Mouse (Mus musculus) forebrain, embryonic 16.5 days (tissue): Measurements from ENCODE around the gene Fam207a. TPM values are rescaled to one million over a fixed set of nuclear protein-coding genes. Genes with fewer than 3 reads are reported as not detected.

Source experiments
- ATAC-seq: fragments of 200-750 bp; cut with Nextera tagmentation; 2 replicates; pipeline ENCODE4 v1.8.0; 2017; ENCODE audit warnings: mild to moderate bottlenecking, moderate library complexity
- H3K27ac ChIP-seq: fragments of 300-500 bp; sonication (generic); 2 replicates; pipeline ENCODE4 v1.5.1; 2014; ENCODE audit warnings: low read length, control low read depth
- H3K27me3 ChIP-seq: fragments of 300-500 bp; sonication (generic); replicated peaks from 2 replicates; pipeline ENCODE4 v1.6.1; 2014; ENCODE audit warnings: low read length; ENCODE audit not compliant: control insufficient read depth, insufficient read depth
- H3K36me3 ChIP-seq: fragments of 300-500 bp; sonication (generic); 2 replicates; pipeline ENCODE4 v1.6.1; 2014; ENCODE audit not compliant: control insufficient read depth, insufficient read depth
- H3K4me1 ChIP-seq: fragments of 300-500 bp; sonication (generic); replicated peaks from 2 replicates; pipeline ENCODE4 v1.6.1; 2014; ENCODE audit warnings: low read length; ENCODE audit not compliant: control insufficient read depth, insufficient read depth
- H3K4me2 ChIP-seq: fragments of 300-500 bp; sonication (generic); 2 replicates; pipeline ENCODE4 v1.6.1; 2014; ENCODE audit warnings: mild to moderate bottlenecking, low read length, control low read depth
- H3K4me3 ChIP-seq: fragments of 300-500 bp; sonication (generic); replicated peaks from 2 replicates; pipeline ENCODE4 v1.5.1; 2014; ENCODE audit warnings: mild to moderate bottlenecking, low read length, control low read depth
- H3K9ac ChIP-seq: fragments of 300-500 bp; sonication (generic); replicated peaks from 2 replicates; pipeline ENCODE4 v1.6.1; 2014; ENCODE audit warnings: low read depth, low read length, control low read depth
- H3K9me3 ChIP-seq: fragments of 300-500 bp; sonication (generic); 2 replicates; pipeline ENCODE4 v1.6.1; 2016; ENCODE audit warnings: low read length; ENCODE audit not compliant: control insufficient read depth
- WGBS: fragments of 180-500 bp; shearing (Covaris S2); extraction: QIAGEN DNeasy Blood & Tissue Kit; methylation state at CpG from one replicate; pipeline ENCODE4 v1.1.7; 2014; 5-methylcytosine and 5-hydroxymethylcytosine counted together
- polyA plus RNA-seq: library from polyadenylated mRNA; unstranded; fragments of >200 nt; fragmentation: Nextera tagmentation; extraction: Ambion mirVana; gene quantifications from 2 replicates; pipeline ENCODE4 v1.2.1, GENCODE M21; 2015

Fam207a gene
- polyA plus RNA-seq, 1 experiment from 2014 or later = 42.8 TPM

DNA sequence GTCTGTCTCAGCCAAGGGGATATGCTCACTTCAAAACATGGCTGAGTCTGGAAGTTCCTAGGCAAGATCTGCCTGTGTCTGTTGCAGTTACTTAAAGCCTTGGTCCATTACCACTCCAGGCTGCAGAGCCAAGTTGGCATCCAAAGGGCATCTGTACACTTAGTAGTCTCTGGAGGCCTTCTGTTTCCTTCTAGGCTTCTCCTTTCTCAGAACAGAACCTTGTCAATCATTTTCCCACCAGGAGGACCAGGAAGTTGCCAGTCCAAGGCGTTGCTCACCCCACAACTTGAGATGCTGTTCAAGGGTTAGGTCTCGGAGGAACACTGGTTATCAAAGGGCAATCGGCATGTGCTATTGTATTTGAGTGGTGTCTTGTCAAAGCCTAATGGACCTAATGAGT, 76.6 kb downstream of the Fam207a start:
- H3K4me3 ChIP-seq = no peak overlapping the region
- H3K9me3 ChIP-seq = no peaks in the 10 kb centered on the region
- 71% methylated on average over 3 of the region's 3 CpGs for WGBS
- no peak overlapping the region for H3K9ac ChIP-seq
- no peak overlapping the region for H3K4me2 ChIP-seq
- ATAC-seq = no peak
- peaks cover 7% of the 10 kb centered on the region for H3K4me1 ChIP-seq
- H3K27ac ChIP-seq = no peak overlapping the region
- H3K27me3 ChIP-seq = no peaks in the 10 kb centered on the region
- no peaks in the 10 kb centered on the region for H3K36me3 ChIP-seq

DNA sequence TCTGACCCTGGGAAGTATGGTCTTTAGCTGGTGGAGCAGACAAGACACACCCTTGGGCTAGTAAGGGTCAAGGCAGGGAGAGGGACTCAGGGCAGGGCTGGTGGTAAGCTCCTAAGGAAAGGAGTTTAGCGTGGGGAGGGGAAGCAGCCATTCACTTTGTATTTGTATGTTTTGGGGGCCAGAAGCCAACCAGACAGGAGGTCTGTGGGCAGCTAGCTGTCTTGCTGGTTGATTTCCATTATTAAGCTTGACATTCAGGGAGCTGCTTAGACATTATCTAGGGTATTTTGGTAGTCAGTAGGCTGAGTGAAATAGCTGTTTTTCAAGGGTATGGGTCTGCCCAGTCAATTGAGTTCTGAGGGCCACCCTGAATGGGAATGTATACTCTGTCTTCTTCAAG, 77.6 kb downstream of the Fam207a start:
- Histone ChIP-seq H3K4me3 (no peak overlapping the region), H3K9me3 (no peaks in the 10 kb centered on the region), H3K9ac (no peak overlapping the region), H3K27ac (no peak overlapping the region), H3K36me3 (no peaks in the 10 kb centered on the region), H3K4me1 (peaks cover 7% of the 10 kb centered on the region), H3K27me3 (no peaks in the 10 kb centered on the region), H3K4me2 (no peak overlapping the region)
- no peak for ATAC-seq
- WGBS = 59% methylated on average over 1 of the region's 1 CpGs

Other genes starting within 250 kb of the Fam207a start
- gene Adarb1, start 97.5 kb downstream of the Fam207a start, polyA plus RNA-seq = 15.8 and 17.8 TPM in 2 replicates
- gene Itgb2, start 14.5 kb upstream of the Fam207a start, polyA plus RNA-seq = 0.80 and 0.85 TPM in 2 replicates
- 73.3 and 80.5 TPM in 2 replicates for gene Pttg1ip, start 65.9 kb upstream of the Fam207a start, polyA plus RNA-seq
- gene Sumo3, start 90.3 kb upstream of the Fam207a start, polyA plus RNA-seq = 335 and 349 TPM in 2 replicates
- 1.2 and 8.4 TPM in 2 replicates for gene Gm49325, start 90.4 kb upstream of the Fam207a start, polyA plus RNA-seq
- 107 and 114 TPM in 2 replicates for gene Ube2g2, start 106.5 kb upstream of the Fam207a start, polyA plus RNA-seq
- 0.30 and 0.39 TPM in 2 replicates for gene Tspear, start 170.8 kb upstream of the Fam207a start, polyA plus RNA-seq
- not detected in 2 replicates for gene Gm19402, start 175.0 kb upstream of the Fam207a start, polyA plus RNA-seq
- not detected in 2 replicates for gene Gm9508, start 181.4 kb upstream of the Fam207a start, polyA plus RNA-seq
- gene Gm10272, start 190.8 kb upstream of the Fam207a start, polyA plus RNA-seq = not detected in 2 replicates
- gene Gm10024, start 195.7 kb upstream of the Fam207a start, polyA plus RNA-seq = not detected in 2 replicates
- not detected in 2 replicates for gene Gm10142, start 200.0 kb upstream of the Fam207a start, polyA plus RNA-seq
- not detected in 2 replicates for gene Krtap12-1, start 204.8 kb upstream of the Fam207a start, polyA plus RNA-seq
- gene Gm10100, start 210.7 kb upstream of the Fam207a start, polyA plus RNA-seq = not detected in 2 replicates
- not detected in 2 replicates for gene Gm18596, start 226.9 kb upstream of the Fam207a start, polyA plus RNA-seq
- not detected in 2 replicates for gene Gm9736, start 235.6 kb upstream of the Fam207a start, polyA plus RNA-seq
- gene Gm3233, start 243.9 kb upstream of the Fam207a start, polyA plus RNA-seq = not detected in 2 replicates